Mouse (Mus musculus): Measurements from ENCODE around the gene Mphosph9.

GRCm38 (mm10) chr5:124216403-124216802, 111.4 kb downstream of the Mphosph9 start:
- TF ChIP-seq HCFC1 (IDR thresholded peaks at IDR 0.05; ENCODE audit: low read depth, low read length) (no peak), CTCF (conservative IDR thresholded peaks at IDR 0.05 in 1 of 2, IDR thresholded peaks at IDR 0.05 in 1 of 2; ENCODE audit: low read depth in 2 of 2, low read length in 2 of 2) (no peak), POLR2A (IDR thresholded peaks at IDR 0.05; ENCODE audit: low read depth, low read length) (no peak), E2F4 (IDR thresholded peaks at IDR 0.05; ENCODE audit: insufficient replicate concordance, low read depth, low read length) (no peak), CHD1 (IDR thresholded peaks at IDR 0.05; ENCODE audit: low read depth, low read length) (no peak)

Data from CH12.LX (cell line).